Mouse (Mus musculus) heart, adult 18-20 months (tissue): ENCODE measurements around the gene Hist1h4a. TPM values are rescaled to one million over a fixed set of nuclear protein-coding genes. Genes with fewer than 3 reads are reported as not detected.
A peak's percentile ranks its signal among the peaks of the same experiment; 100 is the strongest.
"Not testable (repeated sequence)": the region's sequence is repeated elsewhere in the genome, so short reads cannot be mapped to it uniquely, and the experiment has no call there.

Experiments
- DNase-seq, 2 experiments: peaks; one replicate each; pipeline ENCODE4 v3.0.0; 2021 to 2022; ENCODE audit warnings: mixed read lengths in 1 of 2
- long read RNA-seq, 2 experiments: library from polyadenylated mRNA; stranded (forward); transcript quantifications; one replicate each; pipeline ENCODE4 v2.0.0; 2021
- total RNA-seq, 2 experiments: library from RNA; stranded (reverse); gene quantifications; 2 replicates each; pipeline ENCODE4 v1.2.3; 2021

Hist1h4a gene
- total RNA-seq: 1 to 10 TPM; 5.4 to 6.4 TPM
- long read RNA-seq, experiment 1: 0 reads
- long read RNA-seq, experiment 2: 0 reads

DNA sequence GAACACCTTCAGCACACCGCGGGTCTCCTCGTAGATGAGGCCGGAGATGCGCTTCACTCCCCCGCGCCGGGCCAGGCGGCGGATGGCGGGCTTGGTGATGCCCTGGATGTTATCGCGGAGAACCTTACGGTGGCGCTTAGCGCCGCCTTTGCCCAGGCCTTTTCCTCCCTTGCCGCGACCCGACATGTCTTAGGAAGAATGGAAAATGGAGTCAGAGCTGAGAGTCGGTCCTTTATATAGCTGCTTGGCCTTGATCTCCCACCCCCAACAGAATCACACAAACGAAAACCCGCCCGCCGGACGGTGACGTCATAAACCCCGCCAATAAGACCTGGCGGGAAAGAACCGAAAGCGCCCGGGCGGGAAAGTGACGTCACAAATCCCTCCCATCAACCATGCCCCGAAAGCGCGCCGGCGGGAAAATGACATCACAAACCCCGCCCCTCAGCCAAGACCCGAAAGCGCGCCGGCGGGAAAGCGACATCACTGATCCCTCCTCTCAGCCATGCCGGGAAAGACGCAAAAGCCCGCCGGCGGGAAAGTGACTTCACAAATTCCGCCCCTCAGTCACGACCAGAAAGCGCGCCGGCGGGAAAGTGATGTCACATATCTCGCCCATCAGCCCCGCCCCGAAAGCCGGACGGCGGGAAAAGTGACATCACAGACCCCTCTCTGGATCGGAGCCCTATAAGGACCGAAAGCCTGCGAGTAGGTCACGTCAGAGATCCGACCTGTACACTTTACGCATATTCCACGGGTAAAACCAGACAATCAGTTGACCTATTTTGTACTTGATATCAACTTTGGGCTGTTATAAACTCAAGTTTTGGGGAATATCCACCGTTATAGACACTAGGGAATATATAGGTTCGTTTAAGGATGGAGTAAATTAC lies at the start of gene Hist1h4a:
Gene Hist1h4a, minus strand, starts transcription at position 259 of the 893 bp plus-strand sequence.
- DNase-seq: peak; percentile 97 to 98

DNA sequence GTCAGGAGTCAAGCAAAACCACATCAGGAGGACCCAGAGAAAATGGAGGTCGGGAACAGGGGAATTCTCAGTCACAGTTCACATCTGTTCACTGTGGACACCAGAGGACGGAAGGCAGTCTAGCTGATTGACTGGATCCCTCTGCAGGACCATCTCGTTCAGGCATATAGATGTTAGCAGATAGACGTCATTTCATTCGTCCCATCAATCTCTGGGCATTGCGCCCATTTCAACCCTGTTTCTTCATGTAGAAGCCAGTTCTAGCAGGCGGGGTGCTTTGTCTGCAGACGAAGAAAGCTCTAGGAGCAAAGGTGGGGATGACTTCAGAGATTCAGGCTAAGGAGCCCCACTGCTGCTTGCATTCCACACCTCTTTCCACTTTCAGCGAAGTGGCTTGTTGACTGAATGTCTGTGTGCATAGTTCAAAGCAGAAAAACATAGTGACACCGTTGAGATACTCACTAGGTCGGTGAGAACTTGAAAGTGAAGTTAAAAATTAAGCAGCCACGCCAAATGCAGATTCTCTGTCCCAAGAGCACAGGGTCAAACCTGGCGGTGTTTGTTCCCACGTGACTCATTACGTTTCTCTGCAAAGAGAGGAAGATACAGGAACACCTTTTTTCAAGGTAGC lies 45.5 kb upstream of the Hist1h4a start, which contains the start of gene Slc17a2:
Gene Slc17a2, plus strand, starts transcription at position 572 of the 631 bp plus-strand sequence.
- no peak for DNase-seq

- no peak for DNase-seq
Measured at GRCm38 (mm10) chr13:23804532-23804931, 43.5 kb upstream of the Hist1h4a start.

GRCm38 (mm10) chr13:23799405-23799804 lies 38.4 kb upstream of the Hist1h4a start:
- peak in 1 of 2 experiments; percentile 19 for DNase-seq

GRCm38 (mm10) chr13:23792520-23792919 lies 31.5 kb upstream of the Hist1h4a start:
- DNase-seq: peak; percentile 22 to 63

- no peak for DNase-seq
Measured at GRCm38 (mm10) chr13:23779025-23779424, 18.0 kb upstream of the Hist1h4a start.

GRCm38 (mm10) chr13:23778339-23778738 lies 17.3 kb upstream of the Hist1h4a start:
- DNase-seq: no peak

DNA sequence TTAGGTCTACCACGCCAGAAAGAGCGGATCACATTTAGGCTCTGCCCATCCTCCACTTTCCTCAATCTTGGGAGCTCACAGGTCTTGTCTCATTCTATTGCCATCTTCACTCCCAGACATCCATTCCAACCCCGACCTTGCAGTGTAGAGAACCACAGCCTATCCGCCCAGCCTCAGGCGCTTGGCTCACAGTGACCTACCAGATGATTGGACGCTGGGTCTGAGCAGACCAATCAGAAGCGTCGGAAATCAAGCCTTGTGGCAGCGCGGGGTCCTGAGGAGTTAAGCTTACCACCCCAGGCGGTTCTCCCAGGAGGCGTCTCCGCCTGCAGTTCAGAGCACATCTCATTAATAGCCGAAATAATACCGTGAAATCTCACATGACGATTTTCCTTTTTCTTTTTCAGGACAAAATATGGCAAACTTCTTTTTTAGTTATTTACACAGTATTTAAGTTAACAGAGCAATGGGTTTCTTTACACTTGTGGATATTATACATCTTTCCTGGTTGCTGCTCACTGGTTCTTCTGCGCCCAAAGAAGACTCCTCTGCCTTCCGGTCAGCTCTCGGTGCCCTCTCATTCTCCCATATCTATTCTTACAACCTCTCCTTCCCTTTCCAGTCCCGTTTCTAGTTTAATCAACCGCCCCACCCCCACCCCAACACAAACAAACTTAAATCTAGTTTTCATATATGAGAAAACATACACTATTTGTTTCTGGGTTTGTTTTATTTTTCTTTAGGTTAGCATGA lies 11.7 kb upstream of the Hist1h4a start:
- DNase-seq: peak in 1 of 2 experiments; percentile 33

DNA sequence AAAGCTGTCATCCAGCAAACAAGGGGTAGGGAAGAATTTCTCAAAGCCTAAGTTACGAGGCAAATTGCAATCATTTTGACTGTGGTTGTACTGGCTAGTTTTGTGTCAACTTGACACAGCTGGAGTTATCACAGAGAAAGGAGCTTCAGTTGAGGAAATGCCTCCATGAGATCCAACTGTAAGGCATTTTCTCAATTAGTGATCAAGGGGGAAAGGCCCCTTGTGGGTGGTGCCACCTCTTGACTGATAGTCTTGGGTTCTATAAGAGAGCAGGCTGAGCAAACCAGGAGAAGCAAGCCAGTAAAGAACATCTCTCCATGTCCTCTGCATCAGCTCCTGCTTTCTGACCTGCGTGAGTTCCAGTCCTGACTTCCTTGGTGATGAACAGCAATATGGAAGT lies 8.6 kb upstream of the Hist1h4a start, which contains the start of gene Trim38:
Gene Trim38, plus strand, starts transcription at position 301 of the 400 bp plus-strand sequence.
- not testable (repeated sequence) for DNase-seq

- DNase-seq: no peak
Measured at GRCm38 (mm10) chr13:23768834-23769397, 7.9 kb upstream of the Hist1h4a start.

GRCm38 (mm10) chr13:23766772-23767171 lies 5.7 kb upstream of the Hist1h4a start:
- DNase-seq: no peak

DNA sequence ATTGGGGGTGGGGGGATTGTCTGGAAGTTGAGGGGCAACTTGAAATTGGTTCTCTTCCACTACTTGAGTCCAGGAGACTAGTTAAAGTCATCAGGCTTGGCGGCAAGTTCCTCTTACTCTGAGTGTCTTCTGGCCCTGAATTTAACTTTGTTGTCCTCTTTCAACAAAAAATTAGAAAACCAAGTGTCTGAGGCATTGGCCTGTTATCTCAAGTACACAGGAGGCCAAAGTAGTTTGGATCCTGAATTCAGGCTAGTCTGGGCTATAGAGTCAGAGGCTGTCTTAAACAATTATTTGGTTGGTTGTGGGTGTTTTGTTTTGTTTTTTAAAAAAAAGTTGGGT lies 4.1 kb upstream of the Hist1h4a start:
- no peak for DNase-seq

GRCm38 (mm10) chr13:23764324-23765171 lies 3.5 kb upstream of the Hist1h4a start:
- DNase-seq: no peak

DNA sequence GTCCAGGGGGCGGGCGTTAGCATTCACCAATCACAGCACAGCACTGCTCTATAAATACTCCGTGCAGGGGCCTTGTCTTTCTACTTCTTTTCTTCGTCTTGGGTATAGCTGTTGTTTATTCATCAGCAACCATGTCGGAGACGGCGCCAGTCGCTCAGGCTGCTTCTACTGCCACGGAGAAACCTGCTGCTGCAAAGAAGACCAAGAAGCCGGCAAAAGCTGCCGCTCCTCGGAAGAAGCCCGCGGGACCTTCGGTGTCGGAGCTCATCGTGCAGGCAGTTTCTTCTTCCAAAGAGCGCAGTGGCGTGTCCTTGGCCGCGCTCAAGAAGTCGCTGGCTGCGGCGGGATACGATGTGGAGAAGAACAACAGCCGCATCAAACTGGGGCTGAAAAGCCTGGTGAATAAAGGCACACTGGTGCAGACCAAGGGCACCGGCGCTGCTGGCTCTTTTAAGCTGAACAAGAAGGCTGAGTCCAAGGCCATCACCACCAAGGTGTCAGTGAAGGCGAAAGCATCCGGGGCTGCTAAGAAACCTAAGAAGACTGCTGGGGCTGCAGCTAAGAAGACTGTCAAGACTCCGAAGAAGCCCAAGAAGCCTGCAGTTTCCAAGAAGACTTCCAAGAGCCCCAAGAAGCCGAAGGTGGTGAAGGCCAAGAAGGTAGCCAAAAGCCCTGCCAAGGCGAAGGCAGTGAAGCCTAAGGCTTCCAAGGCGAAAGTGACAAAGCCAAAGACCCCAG lies 2.7 kb upstream of the Hist1h4a start, which contains the start of gene Hist1h1a:
Gene Hist1h1a, plus strand, starts transcription at position 81 of the 738 bp plus-strand sequence.
- DNase-seq: peak; percentile 85

DNA sequence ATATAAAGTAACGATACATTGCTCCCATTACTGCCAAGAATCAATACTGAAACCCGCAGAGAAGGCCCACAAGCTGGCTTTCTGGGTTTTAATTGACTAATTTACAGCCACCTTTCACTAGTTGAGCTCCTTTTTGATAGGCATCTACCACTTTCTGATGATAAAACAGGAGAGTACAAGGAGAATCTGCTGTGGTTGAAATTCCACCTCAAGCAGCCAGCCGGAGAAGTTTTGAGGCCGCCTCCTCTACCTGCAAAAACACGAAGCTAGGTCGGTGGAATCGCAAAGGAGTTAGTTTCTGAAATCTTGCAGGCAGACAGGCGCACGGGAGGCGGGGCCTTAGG lies 2.2 kb upstream of the Hist1h4a start:
- no peak for DNase-seq

DNA sequence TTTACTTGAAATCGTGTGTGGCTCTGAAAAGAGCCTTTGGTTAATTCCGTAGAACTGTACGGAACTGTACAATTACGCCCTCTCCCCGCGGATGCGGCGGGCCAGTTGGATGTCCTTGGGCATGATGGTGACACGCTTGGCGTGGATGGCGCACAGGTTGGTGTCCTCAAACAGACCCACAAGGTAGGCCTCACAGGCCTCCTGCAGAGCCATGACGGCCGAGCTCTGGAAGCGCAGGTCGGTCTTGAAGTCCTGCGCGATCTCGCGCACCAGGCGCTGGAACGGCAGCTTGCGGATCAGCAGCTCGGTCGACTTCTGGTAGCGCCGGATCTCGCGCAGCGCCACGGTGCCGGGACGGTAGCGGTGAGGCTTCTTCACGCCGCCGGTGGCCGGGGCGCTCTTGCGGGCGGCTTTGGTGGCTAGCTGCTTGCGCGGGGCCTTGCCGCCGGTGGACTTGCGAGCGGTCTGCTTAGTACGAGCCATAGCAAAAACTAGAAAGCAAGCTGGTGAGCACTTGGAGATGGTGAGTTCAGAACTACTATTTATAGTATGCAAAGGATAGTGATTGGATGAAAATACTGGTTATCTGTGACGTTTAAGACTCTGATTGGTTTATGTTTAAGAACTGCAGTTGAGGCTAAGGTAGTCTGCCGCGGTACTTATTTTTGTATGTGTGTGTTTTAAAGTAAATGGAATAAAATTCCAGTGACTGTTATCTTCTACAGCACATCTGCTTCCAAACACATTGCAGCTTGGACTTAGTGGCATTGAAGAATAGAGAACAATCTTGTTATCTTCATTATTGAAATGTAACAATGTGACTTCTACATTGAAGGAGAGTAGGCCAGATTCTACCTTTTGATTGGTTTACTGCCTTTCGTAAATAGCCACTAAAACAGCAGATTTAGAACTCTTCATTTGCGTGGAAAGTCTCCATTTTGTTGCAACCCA lies 1.1 kb upstream of the Hist1h4a start, which contains the start of gene Hist1h3a:
Gene Hist1h3a, minus strand, starts transcription at position 516 of the 951 bp plus-strand sequence.
- DNase-seq: peak; percentile 65 to 78

- no peak for DNase-seq
Measured at GRCm38 (mm10) chr13:23760240-23760971, 624 bp downstream of the Hist1h4a start.

GRCm38 (mm10) chr13:23759916-23760239 lies 1.2 kb downstream of the Hist1h4a start:
- no peak for DNase-seq
